Mouse (Mus musculus) T-cell, adult 2 months (primary cell): ENCODE data around the gene Eefsec.

Experiments used
- DNase-seq: peaks from one replicate; pipeline ENCODE4 v3.0.0; 2022; ENCODE audit warnings: low spot score

Eefsec gene

DNA sequence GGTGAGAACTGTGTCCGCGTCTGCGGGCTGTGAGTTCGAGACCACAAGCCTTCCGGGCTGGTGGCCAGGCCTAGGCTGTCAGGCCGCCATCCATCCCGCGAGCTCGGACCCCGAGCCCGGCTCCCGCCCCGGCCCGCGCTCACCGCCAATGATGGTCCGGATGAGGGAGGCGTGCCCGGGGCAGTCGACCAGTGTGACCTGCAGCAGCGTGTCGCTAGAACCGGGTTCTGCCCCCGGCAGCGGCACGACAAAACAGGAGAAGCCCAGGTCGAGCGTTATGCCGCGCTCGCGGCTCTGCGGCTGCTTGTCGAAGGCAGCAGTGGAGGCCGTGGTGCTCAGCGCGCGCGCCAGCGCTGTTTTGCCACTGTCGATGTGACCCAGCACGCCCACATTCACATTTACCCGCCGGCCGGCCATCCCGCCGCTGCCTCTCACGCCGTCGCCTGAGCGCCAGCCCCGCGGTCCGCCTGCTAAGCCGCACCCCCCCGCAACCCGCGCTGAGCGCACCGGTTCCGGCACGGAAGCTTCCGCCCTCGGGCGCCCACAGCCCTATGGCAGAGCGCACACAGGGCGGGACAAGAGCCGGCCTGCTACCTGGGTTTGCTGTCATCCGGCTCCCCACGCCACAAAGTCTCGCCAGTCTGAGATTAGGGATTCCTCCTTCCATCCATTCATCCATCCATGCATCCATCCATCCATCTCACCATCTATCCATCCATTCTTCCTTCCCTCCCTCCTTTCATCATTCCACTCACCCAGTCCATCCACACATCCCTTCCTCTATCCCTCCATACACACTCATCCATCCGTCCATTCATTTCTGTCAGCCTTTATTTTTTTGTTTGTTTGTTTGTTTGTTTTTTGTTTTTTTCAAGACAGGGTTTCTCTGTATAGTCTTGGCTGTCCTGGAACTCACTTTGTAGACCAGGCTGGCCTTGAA, at the start of gene Eefsec:
TSS of gene Eefsec (minus strand) at position 477 of the 940 bp plus-strand sequence.
- peak; percentile 85 for DNase-seq

DNA sequence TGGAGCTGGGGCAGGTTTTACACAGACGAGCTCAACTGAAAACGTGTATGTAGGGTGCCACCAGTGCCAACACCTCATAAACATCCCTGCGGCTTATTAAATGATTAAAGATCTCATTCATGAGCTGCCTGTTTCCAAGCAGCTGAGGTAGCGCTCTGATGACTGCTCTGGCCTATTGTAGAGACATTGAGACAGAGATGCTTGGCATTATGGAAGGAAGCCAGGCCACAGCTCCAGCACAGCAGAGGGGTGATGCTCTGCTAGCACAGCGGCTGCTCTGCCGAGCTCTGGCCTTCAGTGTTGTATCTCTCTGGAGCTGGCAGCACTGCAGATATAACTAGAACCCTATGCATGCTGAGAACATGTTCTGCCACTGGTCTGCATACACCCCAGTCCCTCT, 47.4 kb upstream of the Eefsec start:
- no peak for DNase-seq

- no peak for DNase-seq
Measured at GRCm38 (mm10) chr6:88490629-88491354, 44.5 kb upstream of the Eefsec start.

- DNase-seq = no peak
Measured at GRCm38 (mm10) chr6:88489834-88490233, 43.5 kb upstream of the Eefsec start.

GRCm38 (mm10) chr6:88489026-88489425, 42.7 kb upstream of the Eefsec start:
- DNase-seq = no peak

- DNase-seq = peak; percentile 32
Measured at GRCm38 (mm10) chr6:88486893-88487292, 40.6 kb upstream of the Eefsec start.

GRCm38 (mm10) chr6:88485378-88485777, 39.0 kb upstream of the Eefsec start:
- DNase-seq = no peak

- no peak for DNase-seq
Measured at GRCm38 (mm10) chr6:88483913-88484312, 37.6 kb upstream of the Eefsec start.

GRCm38 (mm10) chr6:88483111-88483510, 36.8 kb upstream of the Eefsec start:
- DNase-seq = no peak

DNA sequence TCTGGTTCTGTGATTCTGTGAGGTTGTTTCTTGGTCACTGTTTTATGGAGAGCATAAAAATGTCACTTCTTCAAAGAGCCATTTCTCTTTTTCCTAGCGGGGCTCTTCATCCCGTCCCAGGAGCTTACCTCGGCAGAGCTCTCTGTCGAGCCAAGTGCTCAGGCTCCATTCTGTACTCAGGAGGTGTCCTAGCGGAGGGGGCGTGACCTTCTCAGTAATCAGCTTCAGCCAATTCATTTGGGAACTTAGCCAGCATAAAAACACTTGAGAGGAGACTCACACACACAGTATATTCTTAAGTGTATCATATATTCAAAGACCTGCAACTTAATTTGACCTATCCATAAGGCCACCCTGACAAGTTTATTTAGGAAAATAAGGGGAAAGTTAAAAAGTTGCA, 34.1 kb upstream of the Eefsec start:
- DNase-seq = no peak

GRCm38 (mm10) chr6:88469878-88470277, 23.5 kb upstream of the Eefsec start:
- no peak for DNase-seq

GRCm38 (mm10) chr6:88465181-88465920, 19.0 kb upstream of the Eefsec start, which contains the start of gene Ruvbl1:
Ruvbl1 (plus strand) TSS chr6:88465409.
- peak; percentile 93 for DNase-seq

GRCm38 (mm10) chr6:88454545-88454944, 8.2 kb upstream of the Eefsec start:
- DNase-seq = no peak

DNA sequence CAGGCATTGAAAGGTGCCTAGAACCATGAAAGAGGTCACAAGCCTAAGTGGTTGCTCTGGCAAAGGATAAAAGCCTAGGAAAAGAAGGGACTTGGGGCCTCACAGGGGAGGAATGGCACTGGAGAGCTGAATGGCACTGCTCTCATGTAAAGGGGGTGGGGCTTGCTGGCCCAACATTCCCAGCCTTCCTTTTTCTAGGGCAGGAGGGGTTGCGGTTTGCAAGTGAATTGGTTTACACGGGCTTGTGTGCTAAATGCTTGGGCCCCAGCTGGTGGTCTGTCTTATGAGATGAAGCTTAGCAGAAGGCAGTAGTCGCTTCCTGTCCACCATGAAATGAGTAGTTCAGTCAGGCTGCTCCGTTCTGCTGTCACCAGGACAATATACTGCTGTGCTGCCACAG, 1.1 kb upstream of the Eefsec start:
- no peak for DNase-seq

GRCm38 (mm10) chr6:88445661-88446060, 678 bp downstream of the Eefsec start:
- no peak for DNase-seq

GRCm38 (mm10) chr6:88444076-88444750, 2.1 kb downstream of the Eefsec start:
- no peak for DNase-seq

DNA sequence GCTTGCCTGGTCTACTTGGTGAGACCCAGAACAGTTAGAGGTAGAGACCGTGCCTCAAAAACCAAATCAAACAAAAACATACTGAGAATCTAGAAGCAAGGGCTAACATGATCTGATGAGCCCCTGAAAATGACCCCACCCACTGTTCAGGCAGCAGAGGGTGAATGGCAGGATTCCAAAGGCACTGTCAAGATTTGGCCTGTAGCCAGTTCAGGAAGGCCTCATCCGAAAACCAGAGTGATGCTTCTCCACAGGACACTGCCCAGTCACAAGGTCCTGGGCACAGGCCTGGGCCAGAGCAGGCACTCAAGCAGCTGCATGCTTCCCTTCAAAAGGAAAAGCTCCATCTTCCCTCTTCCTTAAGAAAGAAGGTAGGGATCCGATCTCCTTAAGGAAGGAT, 2.9 kb downstream of the Eefsec start:
- no peak for DNase-seq

DNA sequence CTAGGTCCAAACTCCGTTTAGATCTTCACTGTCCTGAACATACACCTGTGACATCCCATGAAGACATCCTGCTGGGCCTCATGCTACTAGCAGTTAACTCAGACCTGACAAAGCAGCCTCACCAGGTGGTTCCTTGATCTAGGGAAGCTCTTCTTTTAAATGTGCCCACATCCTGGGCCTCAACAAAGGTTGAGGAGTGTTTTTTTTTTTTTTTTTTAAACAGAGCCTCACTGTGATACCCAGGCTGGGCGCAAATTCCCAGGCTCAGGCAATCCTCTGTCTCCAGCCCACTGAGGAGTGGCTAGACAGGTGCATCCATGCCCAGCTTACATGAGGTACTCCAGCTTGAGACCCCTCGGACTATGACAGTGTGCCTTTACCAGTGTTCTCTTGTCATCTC, 3.8 kb downstream of the Eefsec start:
- DNase-seq = peak; percentile 54

GRCm38 (mm10) chr6:88439056-88439455, 7.3 kb downstream of the Eefsec start:
- no peak for DNase-seq

DNA sequence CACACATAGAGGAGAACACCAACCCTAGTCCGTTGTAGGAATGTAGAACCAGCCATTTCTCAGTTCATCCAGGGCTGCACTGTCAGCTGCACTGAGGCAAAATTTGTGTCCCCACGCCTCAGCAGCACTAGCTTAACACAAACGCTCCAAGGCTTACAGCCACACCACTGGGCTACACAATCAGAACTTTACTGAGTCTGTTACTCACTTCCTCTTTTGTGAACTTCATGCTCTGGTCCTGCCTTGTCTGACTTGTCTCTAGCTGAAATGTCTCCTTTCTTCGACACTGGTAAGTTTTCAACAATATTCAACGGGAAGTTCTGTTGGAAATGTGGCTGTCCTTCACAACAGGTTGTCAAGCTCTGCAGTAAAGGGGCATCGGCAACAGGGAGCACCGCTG, 10.7 kb downstream of the Eefsec start:
- no peak for DNase-seq

GRCm38 (mm10) chr6:88431202-88431601, 15.1 kb downstream of the Eefsec start:
- no peak for DNase-seq
